Mouse (Mus musculus) spleen, adult 2 months (tissue): ENCODE measurements around the gene Kiz. TPM values are rescaled to one million over a fixed set of nuclear protein-coding genes. Genes with fewer than 3 reads are reported as not detected.

Experiments
- DNase-seq, 2 experiments: peaks; one replicate each; pipeline versions ENCODE4 v3.0.0 to v3.0.0-alpha.2; 2012 to 2021; ENCODE audit warnings: low spot score in 2 of 2, low read depth in 1 of 2
- H3K27ac ChIP-seq: fragments of 200-500 bp; 2 replicates; pipeline ENCODE4 v1.5.1; 2012; ENCODE audit warnings: low read length, inconsistent platforms; ENCODE audit not compliant: insufficient read depth
- H3K27me3 ChIP-seq: fragments of 200-500 bp; 2 replicates; pipeline ENCODE4 v1.6.1; 2012; ENCODE audit warnings: mild to moderate bottlenecking, moderate library complexity, low read length, inconsistent platforms; ENCODE audit not compliant: control insufficient read depth, insufficient read depth
- H3K36me3 ChIP-seq: fragments of 200-500 bp; 2 replicates; pipeline ENCODE4 v1.6.1; 2012; ENCODE audit warnings: mild to moderate bottlenecking, low read length, inconsistent platforms; ENCODE audit not compliant: control insufficient read depth, insufficient read depth
- H3K4me1 ChIP-seq: fragments of 200-500 bp; 2 replicates; pipeline ENCODE4 v1.6.1; 2011; ENCODE audit warnings: inconsistent platforms; ENCODE audit not compliant: control insufficient read depth, insufficient read depth, insufficient read length
- H3K4me3 ChIP-seq: fragments of 200-500 bp; 2 replicates; pipeline ENCODE4 v1.5.1; 2011; ENCODE audit warnings: mild to moderate bottlenecking, inconsistent platforms; ENCODE audit not compliant: insufficient read depth, insufficient read length; ENCODE audit errors: extremely low read depth
- CTCF ChIP-seq: fragments of 200-500 bp; IDR thresholded peaks from 2 replicates; pipeline ENCODE4 v1.5.1; 2011; ENCODE audit warnings: mild to moderate bottlenecking, inconsistent platforms; ENCODE audit not compliant: insufficient read depth, insufficient read length, insufficient replicate concordance; ENCODE audit errors: extremely low read depth
- POLR2A ChIP-seq: fragments of 200-500 bp; IDR thresholded peaks from 2 replicates; pipeline ENCODE4 v1.6.1; 2011; ENCODE audit warnings: low read depth, low read length, inconsistent platforms
- WGBS: fragments of 180-500 bp; shearing (Covaris S2); methylation state at CpG from one replicate; pipeline ENCODE4 v1.1.7; 2018; 5-methylcytosine and 5-hydroxymethylcytosine counted together
- polyA plus RNA-seq: library from polyadenylated mRNA; depleted of rRNA; stranded (reverse); fragments of >200 nt; gene quantifications from 2 replicates; pipeline ENCODE4 v1.2.3, GENCODE M21; 2012

Gene Kiz
- polyA plus RNA-seq, 1 experiment = 2.3 TPM

GRCm38 (mm10) chr2:146856853-146857252, 1.2 kb downstream of the Kiz start:
- Histone ChIP-seq H3K27me3 (no peaks in the 10 kb centered on the region), H3K36me3 (no peaks in the 10 kb centered on the region), H3K4me3 (no peak overlapping the region), H3K27ac (no peak overlapping the region), H3K4me1 (no peaks in the 10 kb centered on the region)
- TF ChIP-seq CTCF = no peak
- TF ChIP-seq POLR2A = no peak
- 74% methylated on average over 4 of the region's 4 CpGs for WGBS
- DNase-seq = no peak

GRCm38 (mm10) chr2:146865781-146866180, 10.1 kb downstream of the Kiz start:
- TF ChIP-seq CTCF = no peak
- TF ChIP-seq POLR2A = no peak
- Histone ChIP-seq H3K4me3 (no peak overlapping the region), H3K27ac (no peak overlapping the region), H3K27me3 (no peaks in the 10 kb centered on the region), H3K36me3 (peaks cover 4% of the 10 kb centered on the region), H3K4me1 (no peaks in the 10 kb centered on the region)
- WGBS = 89% methylated on average over 3 of the region's 3 CpGs
- no peak for DNase-seq

GRCm38 (mm10) chr2:146871300-146872269, 15.9 kb downstream of the Kiz start:
- WGBS = 90% methylated on average over 8 of the region's 8 CpGs
- DNase-seq = no peak
- no peak for TF ChIP-seq CTCF
- TF ChIP-seq POLR2A = no peak
- H3K4me3 ChIP-seq = no peak overlapping the region
- no peak overlapping the region for H3K27ac ChIP-seq
- H3K36me3 ChIP-seq = no peaks in the 10 kb centered on the region; the same call in 1 of the 2 replicates
- no peaks in the 10 kb centered on the region for H3K4me1 ChIP-seq
- no peaks in the 10 kb centered on the region for H3K27me3 ChIP-seq

DNA sequence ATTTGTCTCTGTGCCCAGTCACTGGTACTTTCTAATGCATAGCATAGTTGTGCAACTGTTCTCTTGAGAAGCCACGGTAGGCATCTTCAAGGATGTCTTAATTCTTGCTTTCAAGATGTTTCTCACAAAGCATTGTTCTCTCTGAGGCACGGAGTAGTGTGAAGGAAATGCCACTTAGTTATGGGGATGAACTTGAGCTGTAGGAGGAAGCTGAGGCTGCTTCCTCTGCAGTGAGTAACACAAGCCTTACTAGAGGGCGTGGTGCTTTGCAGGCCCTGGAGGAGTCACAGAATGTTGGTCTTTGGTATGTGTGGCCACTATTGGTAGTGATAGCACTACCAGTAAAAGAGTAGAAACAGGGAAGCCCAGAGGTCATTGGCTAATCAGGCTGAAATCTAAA, 17.0 kb downstream of the Kiz start:
- no peak for TF ChIP-seq CTCF
- no peak for TF ChIP-seq POLR2A
- no peaks in the 10 kb centered on the region for H3K4me1 ChIP-seq
- WGBS = 29% methylated on average over 3 of the region's 3 CpGs
- no peaks in the 10 kb centered on the region for H3K27me3 ChIP-seq
- H3K27ac ChIP-seq = no peak overlapping the region
- H3K36me3 ChIP-seq = no peaks in the 10 kb centered on the region; the same call in 1 of the 2 replicates
- no peak overlapping the region for H3K4me3 ChIP-seq
- no peak for DNase-seq

- H3K4me1 ChIP-seq = no peaks in the 10 kb centered on the region
- no peak for TF ChIP-seq CTCF
- TF ChIP-seq POLR2A = no peak
- H3K36me3 ChIP-seq = no peaks in the 10 kb centered on the region; the same call in 1 of the 2 replicates
- H3K27ac ChIP-seq = no peak overlapping the region
- no peak overlapping the region for H3K4me3 ChIP-seq
- DNase-seq = no peak
- 91% methylated on average over 7 of the region's 7 CpGs for WGBS
- H3K27me3 ChIP-seq = no peaks in the 10 kb centered on the region
Measured at GRCm38 (mm10) chr2:146873881-146874441, 18.3 kb downstream of the Kiz start.

- DNase-seq = no peak
- 91% methylated on average over 1 of the region's 1 CpGs for WGBS
- H3K4me3 ChIP-seq = no peak overlapping the region
- TF ChIP-seq POLR2A = no peak
- no peak for TF ChIP-seq CTCF
- H3K36me3 ChIP-seq = no peaks in the 10 kb centered on the region; the same call in 1 of the 2 replicates
- no peaks in the 10 kb centered on the region for H3K27me3 ChIP-seq
- no peak overlapping the region for H3K27ac ChIP-seq
- H3K4me1 ChIP-seq = no peaks in the 10 kb centered on the region
Measured at GRCm38 (mm10) chr2:146877423-146878098, 21.9 kb downstream of the Kiz start.

- 95% methylated on average over 4 of the region's 4 CpGs for WGBS
- Histone ChIP-seq H3K4me1 (no peaks in the 10 kb centered on the region), H3K36me3 (no peaks in the 10 kb centered on the region; the same call in 1 of the 2 replicates), H3K4me3 (no peak overlapping the region), H3K27me3 (no peaks in the 10 kb centered on the region), H3K27ac (no peak overlapping the region)
- TF ChIP-seq CTCF (no peak), POLR2A (no peak)
- no peak for DNase-seq
Measured at GRCm38 (mm10) chr2:146881623-146882022, 26.0 kb downstream of the Kiz start.
